Mouse (Mus musculus) brown adipose tissue, adult 24 weeks (tissue): ENCODE measurements at regions not wholly inside any gene's neighbourhood (a gene's known extent, or its start where the extent isn't known, plus 50 kb on each side); places are given as distances from the start of the nearest gene placed in this dataset.
"Not testable (repeated sequence)": the region's sequence is repeated elsewhere in the genome, so short reads cannot be mapped to it uniquely, and the experiment has no call there.

Experiments used
- H3K27ac ChIP-seq: fragments of 200-500 bp; replicated peaks from 2 replicates; pipeline ENCODE4 v1.5.1; 2012; ENCODE audit warnings: low read depth, mild to moderate bottlenecking, low read length
- H3K4me1 ChIP-seq: fragments of 200-500 bp; 2 replicates; pipeline ENCODE4 v1.6.1; 2012; ENCODE audit warnings: low read length, mixed read lengths; ENCODE audit not compliant: control insufficient read depth, insufficient read depth, insufficient read length
- H3K4me3 ChIP-seq: fragments of 200-500 bp; 2 replicates; pipeline ENCODE4 v1.5.1; 2012; ENCODE audit warnings: low read depth, mild to moderate bottlenecking, low read length, moderate library complexity; ENCODE audit not compliant: insufficient read depth

GRCm38 (mm10) chr13:32444531-32444930, 106.0 kb upstream of the Gmds start:
- Histone ChIP-seq H3K4me3 (no peak overlapping the region), H3K4me1 (no peaks in the 10 kb centered on the region), H3K27ac (no peak overlapping the region)

DNA sequence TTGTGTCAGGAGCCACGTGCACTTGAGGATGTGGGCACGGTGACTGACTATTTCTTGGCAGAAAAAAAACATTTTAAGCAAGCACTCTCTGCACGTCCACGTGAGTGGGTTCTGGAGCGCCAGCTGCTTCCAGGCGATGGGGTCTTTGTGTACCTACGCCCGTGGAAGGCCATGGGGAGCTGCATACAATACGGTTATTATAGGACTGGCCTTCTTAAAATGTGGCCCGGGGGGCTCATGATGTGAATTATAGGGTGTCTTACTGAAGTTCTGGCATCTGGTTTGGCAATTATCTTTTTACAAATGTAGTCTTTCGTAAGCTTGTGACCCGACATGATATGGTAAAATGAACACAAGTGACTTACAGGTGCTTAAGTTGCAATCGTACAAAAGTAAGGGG, 103.5 kb upstream of the Gmds start:
- H3K4me1 ChIP-seq: no peaks in the 10 kb centered on the region
- no peak overlapping the region for H3K27ac ChIP-seq
- no peak overlapping the region for H3K4me3 ChIP-seq

DNA sequence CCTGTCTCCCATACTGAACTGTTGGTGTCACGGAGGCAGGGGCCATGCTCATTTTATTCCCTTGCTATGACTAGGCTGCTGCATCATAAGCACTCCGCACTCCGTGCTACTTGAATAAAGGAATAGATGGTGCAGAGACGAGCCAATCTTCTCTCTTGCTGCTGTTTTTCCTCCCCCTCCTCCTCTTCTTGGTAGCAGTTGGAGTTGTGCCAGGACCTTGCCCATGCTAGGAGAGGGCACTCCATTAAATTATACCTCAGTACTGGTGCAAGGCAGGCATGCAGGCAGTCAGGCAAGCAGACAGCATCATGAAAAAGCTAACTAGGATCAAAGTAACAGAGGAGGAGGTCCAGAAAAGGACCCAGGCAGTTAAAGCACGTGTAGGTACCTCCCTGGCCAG, 96.6 kb upstream of the Gmds start:
- H3K4me3 ChIP-seq: no peak overlapping the region
- no peaks in the 10 kb centered on the region for H3K4me1 ChIP-seq
- H3K27ac ChIP-seq: no peak overlapping the region

DNA sequence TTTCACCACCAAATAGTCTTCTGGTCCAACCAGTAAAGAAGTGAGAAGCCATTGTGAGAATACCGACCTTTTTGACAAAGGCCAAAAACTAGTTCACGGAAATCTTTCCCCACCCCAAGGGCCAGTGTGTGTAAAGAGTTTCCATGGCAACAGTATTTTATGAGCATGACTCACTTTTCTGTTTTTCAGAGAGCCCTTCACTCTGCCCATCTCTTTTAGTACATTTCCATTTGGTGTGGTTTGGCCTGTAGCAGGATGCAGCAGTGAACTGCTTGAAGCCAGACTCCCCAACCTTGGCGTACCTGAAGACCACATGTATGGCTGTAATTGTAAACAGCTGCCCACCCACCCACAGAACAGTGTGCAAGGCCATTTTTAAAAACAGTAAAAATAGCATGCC, 89.9 kb upstream of the Gmds start:
- H3K4me3 ChIP-seq: no peak overlapping the region
- H3K27ac ChIP-seq: no peak overlapping the region

DNA sequence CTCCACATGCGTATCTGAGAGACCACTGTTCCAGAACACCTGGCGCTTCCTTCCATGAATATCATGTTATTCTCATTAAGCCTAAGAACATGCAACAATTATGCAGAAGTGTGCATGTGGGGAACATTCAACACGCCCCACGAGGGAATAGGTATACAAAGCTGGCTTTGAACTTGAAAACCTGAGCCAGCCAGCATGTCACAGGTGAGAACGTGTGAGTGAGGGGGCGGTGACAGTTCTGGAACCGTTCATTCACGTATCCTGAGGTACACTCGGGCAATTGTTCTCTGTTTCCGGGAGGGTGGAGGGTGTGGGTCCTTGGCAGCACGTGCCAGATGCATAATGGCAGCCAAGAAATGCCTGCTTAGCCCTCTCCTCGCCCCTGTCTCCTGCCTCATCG, 88.4 kb upstream of the Gmds start:
- Histone ChIP-seq H3K27ac (no peak overlapping the region), H3K4me3 (no peak overlapping the region), H3K4me1 (no peaks in the 10 kb centered on the region)

More for the DNA sequence above, 89.9 kb upstream of the Gmds start:
- H3K4me1 ChIP-seq: no peaks in the 10 kb centered on the region

GRCm38 (mm10) chr13:32426199-32426598, 87.7 kb upstream of the Gmds start:
- Histone ChIP-seq H3K4me3 (no peak overlapping the region), H3K27ac (no peak overlapping the region), H3K4me1 (no peaks in the 10 kb centered on the region)

DNA sequence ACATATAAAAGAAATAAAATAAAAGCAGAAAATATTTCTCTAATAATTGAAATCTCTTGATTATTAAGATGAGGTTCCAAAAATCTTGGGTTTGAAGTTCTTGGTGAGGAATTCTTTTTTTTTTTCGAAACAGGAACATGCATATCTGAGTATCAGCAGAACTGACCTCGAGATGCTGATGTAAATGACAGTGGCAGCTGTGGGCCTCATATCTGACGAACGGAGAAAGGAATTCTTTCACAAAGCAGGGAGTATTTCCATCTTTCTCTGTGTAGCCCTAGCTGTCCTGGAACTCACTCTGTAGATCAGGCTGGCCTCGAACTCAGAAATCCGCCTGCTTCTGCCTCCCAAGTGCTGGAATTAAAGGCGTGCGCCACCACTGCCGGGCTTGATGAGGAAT, 86.0 kb upstream of the Gmds start:
- not testable (repeated sequence) for H3K4me1 ChIP-seq, H3K4me3 ChIP-seq, H3K27ac ChIP-seq

DNA sequence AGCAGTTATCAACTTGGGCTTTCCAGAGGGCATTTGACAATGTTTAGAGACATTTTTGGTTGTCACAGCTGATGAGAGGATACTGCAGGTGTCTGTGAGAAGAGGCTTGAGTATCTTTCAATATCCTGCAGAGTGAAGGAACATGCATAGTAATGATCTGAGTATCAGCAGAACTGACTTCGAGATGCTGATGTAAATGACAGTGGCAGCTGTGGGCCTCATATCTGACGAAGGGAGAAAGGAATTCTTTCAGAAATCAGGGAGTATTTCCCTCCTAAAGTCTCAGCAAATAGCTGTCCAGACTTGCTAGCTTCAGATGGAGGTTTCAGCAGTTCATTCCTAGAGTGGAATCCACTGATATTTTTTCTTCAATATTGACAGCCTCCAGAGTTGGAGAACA, 83.9 kb upstream of the Gmds start:
- H3K27ac ChIP-seq: no peak overlapping the region
- H3K4me1 ChIP-seq: peaks cover 3% of the 10 kb centered on the region; the same call in 1 of the 2 replicates
- H3K4me3 ChIP-seq: no peak overlapping the region

GRCm38 (mm10) chr13:32419326-32419725, 80.8 kb upstream of the Gmds start:
- H3K4me1 ChIP-seq: peaks cover 3% of the 10 kb centered on the region; the same call in 1 of the 2 replicates
- no peak overlapping the region for H3K27ac ChIP-seq
- H3K4me3 ChIP-seq: no peak overlapping the region

- Histone ChIP-seq H3K27ac (no peak overlapping the region), H3K4me1 (peaks cover 3% of the 10 kb centered on the region; the same call in 1 of the 2 replicates), H3K4me3 (no peak overlapping the region)
Observed at GRCm38 (mm10) chr13:32418655-32419054, 80.1 kb upstream of the Gmds start.

- no peak overlapping the region for H3K27ac ChIP-seq
- no peak overlapping the region for H3K4me3 ChIP-seq
- peaks cover 3% of the 10 kb centered on the region; the same call in 1 of the 2 replicates for H3K4me1 ChIP-seq
Observed at GRCm38 (mm10) chr13:32417907-32418306, 79.4 kb upstream of the Gmds start.

GRCm38 (mm10) chr13:32411287-32411935, 72.9 kb upstream of the Gmds start:
- H3K4me1 ChIP-seq: no peaks in the 10 kb centered on the region
- H3K27ac ChIP-seq: no peak overlapping the region
- H3K4me3 ChIP-seq: no peak overlapping the region

DNA sequence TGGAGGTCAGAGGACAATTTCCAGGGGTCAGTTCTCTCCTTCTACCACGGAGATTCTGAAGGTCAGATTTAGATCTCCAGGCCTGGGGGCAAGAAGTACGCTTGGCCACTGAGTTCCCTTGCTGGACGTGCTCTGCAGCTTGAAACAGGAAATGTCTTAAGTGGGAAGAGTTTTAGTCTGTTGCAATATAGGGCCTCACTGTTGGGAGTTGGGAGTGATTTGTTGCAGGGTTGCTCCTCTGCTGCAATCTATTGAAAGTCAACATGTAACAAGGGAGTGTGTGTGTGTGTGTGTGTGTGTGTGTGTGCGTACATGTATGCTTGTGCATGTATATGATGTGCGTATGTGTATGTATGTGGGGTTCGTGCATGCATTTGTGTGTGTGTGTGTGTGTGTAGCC, 71.5 kb upstream of the Gmds start:
- H3K4me1 ChIP-seq: no peaks in the 10 kb centered on the region
- no peak overlapping the region for H3K4me3 ChIP-seq
- H3K27ac ChIP-seq: no peak overlapping the region

DNA sequence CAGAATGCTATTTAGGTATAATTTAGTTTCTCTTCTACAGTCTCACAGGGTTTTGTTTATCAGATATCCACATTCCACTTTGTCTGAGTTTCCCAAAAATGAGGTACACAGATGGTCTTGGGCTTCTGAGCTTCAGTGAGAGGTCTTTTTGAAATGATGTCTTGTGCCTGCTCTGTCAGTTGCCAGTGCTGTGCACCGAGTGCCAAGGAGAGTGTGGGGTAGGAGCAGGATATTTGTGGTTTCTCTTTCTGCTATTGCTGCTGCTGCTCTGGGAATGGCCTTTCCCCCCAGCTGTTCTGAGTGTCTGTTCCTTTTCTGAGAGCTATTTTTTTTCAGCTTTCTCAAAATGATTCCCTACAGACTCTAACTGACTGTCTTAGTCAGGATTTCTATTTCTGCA, 60.1 kb upstream of the Gmds start:
- no peak overlapping the region for H3K4me3 ChIP-seq
- H3K4me1 ChIP-seq: no peaks in the 10 kb centered on the region
- H3K27ac ChIP-seq: no peak overlapping the region
